Mouse (Mus musculus) cerebellum, adult 2 months (tissue): ENCODE data around the gene Olfr107.

ENCODE experiments used
- CTCF ChIP-seq: fragments of 200-500 bp; IDR thresholded peaks from 2 replicates; pipeline ENCODE4 v1.5.1; 2011; ENCODE audit warnings: low read depth, mild to moderate bottlenecking, control low read depth, low read length, moderate library complexity, borderline replicate concordance; ENCODE audit not compliant: insufficient read depth
- POLR2A ChIP-seq: fragments of 200-500 bp; IDR thresholded peaks from 2 replicates; pipeline ENCODE4 v1.6.1; 2011; ENCODE audit warnings: low read length, control low read depth, borderline replicate concordance; ENCODE audit not compliant: insufficient read depth

- no peak for TF ChIP-seq CTCF
- TF ChIP-seq POLR2A = no peak
Measured at GRCm38 (mm10) chr17:37378733-37379132, 20.3 kb upstream of the Olfr107 start, which contains the start of gene Olfr105-ps.
